Mouse (Mus musculus): Measurements from ENCODE around the gene Lmbrd2.
"Not testable (repeated sequence)": the region's sequence is repeated elsewhere in the genome, so short reads cannot be mapped to it uniquely, and the experiment has no call there.

DNA sequence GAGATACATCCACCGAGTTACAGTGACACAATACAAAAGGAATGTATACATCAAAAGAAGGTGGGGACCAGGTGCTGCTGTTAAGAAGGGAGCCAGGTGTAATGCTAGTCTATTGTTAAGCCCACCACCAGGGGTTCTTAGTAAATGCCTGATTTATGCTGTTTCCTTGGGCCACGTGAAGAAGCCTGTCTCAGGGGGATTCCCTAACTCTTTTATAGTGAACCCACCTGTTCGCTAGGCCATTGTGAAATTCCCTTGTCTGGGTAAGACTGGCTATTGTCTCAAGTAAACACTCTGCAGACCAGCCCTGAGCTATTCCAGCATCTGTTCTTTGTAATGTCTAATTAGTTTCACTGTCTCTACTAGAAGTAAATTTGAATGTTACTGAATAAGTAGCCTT is 72.7 kb downstream of the Lmbrd2 start:
- not testable (repeated sequence) for TF ChIP-seq POLR2A (IDR thresholded peaks at IDR 0.05; ENCODE audit: insufficient read length, low read depth); MAX (IDR thresholded peaks at IDR 0.05; ENCODE audit: low read depth); CEBPB (IDR thresholded peaks at IDR 0.05; ENCODE audit: insufficient read depth, poor library complexity, severe bottlenecking); TCF12 (IDR thresholded peaks at IDR 0.05; ENCODE audit: insufficient read depth, poor library complexity, severe bottlenecking); POLR2AphosphoS2 (IDR thresholded peaks at IDR 0.05; ENCODE audit: insufficient read length, low read depth)
